Mouse (Mus musculus) hindlimb bud, embryonic 11.5 days (tissue): ENCODE data around the gene 1700025G04Rik.

Experiments
- DNase-seq: peaks from one replicate; pipeline ENCODE4 v3.0.0-alpha.2; 2012; ENCODE audit warnings: low read depth, low spot score; ENCODE audit errors: extremely low spot score

1700025G04Rik gene

DNA sequence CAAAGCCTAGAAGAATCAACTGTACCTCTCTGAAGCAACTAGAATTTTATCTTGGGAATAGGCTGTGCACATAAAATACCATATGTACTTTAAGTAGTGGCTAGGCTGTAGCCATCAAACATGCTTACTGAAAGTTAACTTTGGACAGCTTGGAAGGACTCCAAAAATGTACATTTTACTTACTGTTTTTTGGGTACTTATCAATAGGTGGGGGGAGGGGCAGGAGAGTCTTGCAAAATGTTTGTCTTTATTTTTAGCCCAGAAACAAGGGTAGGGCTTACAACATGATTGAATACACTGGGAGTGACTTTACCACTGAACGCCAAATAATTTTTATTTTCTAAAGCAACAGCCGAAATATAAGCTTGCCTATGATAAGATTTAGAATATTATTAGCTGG, 118.3 kb downstream of the 1700025G04Rik start:
- DNase-seq = no peak

DNA sequence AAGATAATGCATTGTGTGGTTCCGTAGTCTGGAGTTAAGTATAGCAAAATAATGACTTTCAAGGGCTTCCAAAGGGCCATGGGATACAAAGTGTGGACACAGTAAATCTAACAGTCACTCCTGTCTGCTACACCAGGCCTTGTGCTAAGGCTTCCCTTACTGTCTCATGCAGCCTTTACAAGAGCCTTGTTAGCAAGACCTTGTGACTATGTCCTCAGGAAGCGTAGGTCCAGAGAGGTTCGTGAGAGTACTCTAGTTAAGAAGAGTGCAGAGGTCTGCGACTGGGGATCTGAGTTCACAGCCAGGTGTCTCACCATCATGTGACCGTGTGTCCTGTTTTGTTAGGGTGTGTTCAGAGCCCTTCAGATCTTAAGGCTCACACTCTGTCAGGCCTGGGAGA, 121.8 kb downstream of the 1700025G04Rik start:
- DNase-seq = no peak

- no peak for DNase-seq
These were observed 125.1 kb downstream of the 1700025G04Rik start for GRCm38 (mm10) chr1:151964811-151965210.

- no peak for DNase-seq
These were observed 126.7 kb downstream of the 1700025G04Rik start for GRCm38 (mm10) chr1:151963248-151963647.

GRCm38 (mm10) chr1:151962078-151962477, 127.8 kb downstream of the 1700025G04Rik start:
- DNase-seq = no peak

DNA sequence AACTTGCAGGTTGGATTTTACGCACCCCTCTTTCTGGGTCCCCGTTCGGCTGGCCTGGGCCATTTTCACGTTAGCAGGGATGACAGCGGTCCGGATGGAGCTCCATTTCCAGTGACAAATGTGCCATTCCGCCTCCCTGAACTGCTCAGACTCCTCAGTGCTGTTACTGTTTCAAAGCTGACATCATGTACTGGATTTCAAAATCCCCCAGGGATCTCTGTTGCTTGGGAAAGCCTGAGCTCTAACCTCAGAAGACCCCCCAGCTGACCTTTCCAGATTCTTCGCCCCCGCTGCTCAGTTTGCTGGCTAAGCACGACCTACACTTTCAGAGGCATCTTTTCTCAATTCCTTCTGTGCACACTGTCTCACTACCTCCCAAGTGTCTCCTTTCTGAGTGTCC, 128.7 kb downstream of the 1700025G04Rik start:
- no peak for DNase-seq

DNA sequence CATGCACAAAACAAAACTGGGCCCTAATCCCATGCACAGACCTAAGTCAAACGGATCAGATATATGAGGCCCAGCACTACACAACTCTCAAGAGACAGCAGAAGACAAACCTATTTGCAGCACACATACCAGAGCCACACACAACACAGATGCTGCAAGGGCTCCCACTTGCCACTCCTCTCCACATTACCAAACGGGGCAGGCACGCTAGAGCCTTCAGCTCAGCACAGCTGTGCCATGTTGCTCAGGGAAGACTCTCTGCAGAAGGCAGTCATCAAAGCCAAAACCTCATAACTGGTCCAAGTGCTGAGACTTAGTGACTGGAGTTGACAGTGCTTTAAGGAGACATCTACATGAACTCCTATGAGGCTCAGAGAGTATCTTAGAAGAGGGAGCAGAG, 130.9 kb downstream of the 1700025G04Rik start:
- DNase-seq = no peak

GRCm38 (mm10) chr1:151958442-151958841, 131.5 kb downstream of the 1700025G04Rik start:
- no peak for DNase-seq

DNA sequence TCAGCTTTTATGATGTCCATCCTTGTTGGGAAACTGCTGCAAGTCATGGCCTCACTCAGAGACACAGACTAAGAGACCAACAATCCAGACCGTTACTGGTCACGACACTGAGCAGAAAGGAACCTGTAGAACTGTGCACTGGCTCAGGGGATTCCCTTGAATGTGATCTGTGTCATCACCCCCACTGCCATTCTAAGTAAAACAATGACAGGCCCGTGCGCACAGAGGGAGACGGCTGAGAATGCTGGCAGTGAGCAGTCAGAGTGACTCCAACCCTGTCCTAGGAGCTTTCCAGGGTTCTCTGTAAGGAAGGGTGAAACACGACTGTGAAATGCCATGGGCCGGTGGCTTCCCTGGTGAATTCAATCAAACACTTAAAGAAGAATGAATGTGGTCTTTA, 132.3 kb downstream of the 1700025G04Rik start:
- no peak for DNase-seq

DNA sequence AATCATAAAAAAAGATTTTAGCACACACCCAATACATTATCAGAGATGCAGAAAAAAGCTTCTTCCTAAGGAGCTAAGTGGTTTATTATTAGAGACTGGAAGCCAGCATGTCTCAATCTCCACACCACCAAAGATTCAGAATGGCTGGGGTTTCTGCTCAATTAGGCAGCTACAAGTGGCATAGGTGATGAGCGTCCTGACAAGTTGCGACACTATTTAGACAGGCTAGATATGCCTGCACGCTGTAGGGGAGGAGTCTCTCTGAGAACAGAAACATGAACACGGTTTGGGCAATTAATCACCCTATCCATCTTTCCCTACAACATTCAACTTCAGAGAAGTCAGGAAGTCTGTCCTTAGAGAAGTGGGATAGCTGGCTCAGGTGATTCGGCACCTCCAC, 134.1 kb downstream of the 1700025G04Rik start:
- DNase-seq = no peak

- no peak for DNase-seq
These were observed 136.4 kb downstream of the 1700025G04Rik start for GRCm38 (mm10) chr1:151953563-151953962.

- DNase-seq = no peak
These were observed 141.9 kb downstream of the 1700025G04Rik start for GRCm38 (mm10) chr1:151948065-151948464.

- DNase-seq = no peak
These were observed 142.4 kb downstream of the 1700025G04Rik start for GRCm38 (mm10) chr1:151947571-151947970.

DNA sequence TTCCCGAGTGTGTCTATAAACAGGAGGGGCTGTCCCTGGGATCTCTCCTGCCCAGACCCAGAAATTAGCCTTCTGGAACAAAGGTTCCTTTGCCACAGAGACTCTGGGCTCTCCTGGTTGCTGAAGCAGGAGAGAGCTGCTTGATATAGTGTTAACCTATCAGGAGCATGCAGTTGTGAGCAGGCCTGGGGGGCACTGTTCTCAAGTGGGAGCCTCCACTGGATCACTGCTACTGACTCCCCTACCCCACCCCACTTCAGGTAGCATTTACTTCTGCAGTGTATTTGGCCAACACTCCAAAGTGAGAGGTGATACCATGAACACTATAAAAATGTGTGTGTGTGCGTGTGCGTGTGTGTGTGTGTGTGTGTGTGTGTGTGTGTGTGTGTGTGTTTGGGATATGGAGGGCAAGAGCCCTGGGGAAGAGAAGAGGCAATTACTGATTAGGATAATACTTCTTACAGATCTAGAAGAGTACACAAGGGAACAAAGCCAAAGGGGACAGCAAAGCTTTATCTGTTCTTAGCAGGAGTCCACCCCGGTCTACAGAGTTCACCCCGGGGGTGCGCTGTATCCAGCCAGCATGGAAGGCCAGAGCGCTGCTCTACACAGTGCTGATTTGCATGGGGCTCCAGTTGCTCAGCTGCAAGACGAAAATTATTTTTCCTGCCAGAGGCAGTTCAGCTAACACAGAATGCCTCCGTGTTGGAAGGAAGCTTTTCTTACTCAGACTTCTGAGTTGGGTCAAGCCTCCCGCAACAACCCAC, 145.3 kb downstream of the 1700025G04Rik start:
- no peak for DNase-seq

DNA sequence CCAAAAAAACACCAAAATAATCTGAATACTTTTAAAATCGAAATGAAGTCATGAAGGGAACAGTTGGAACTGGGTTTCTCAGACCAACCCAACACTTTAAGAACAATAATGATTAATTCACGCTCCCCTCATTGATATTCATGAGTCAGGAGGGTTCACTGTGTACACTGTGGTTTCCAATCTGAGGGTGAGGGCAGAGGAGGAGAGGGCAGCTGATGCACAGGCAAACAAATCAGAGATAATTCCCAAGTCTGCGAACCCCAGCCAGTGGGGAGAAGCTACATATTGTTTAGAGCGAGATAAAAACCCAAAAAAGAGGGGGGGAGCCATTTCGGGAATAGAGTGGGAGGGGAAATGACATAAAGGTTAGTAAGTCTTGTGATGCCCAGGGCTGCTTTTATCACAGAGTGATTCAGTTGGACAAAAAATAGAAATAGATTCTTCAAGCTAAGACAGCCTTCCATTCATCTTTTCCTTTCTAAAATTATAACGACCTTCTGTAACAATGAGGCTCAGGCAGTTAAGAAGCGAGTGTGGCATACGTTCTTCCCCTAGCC, 146.2 kb downstream of the 1700025G04Rik start:
- DNase-seq = no peak

GRCm38 (mm10) chr1:151942972-151943654, 146.8 kb downstream of the 1700025G04Rik start:
- DNase-seq = no peak

- DNase-seq = no peak
These were observed 149.9 kb downstream of the 1700025G04Rik start for GRCm38 (mm10) chr1:151939987-151940386.

- no peak for DNase-seq
These were observed 150.4 kb downstream of the 1700025G04Rik start for GRCm38 (mm10) chr1:151939510-151939909.

- no peak for DNase-seq
These were observed 156.3 kb downstream of the 1700025G04Rik start for GRCm38 (mm10) chr1:151933605-151934004.

GRCm38 (mm10) chr1:151926826-151927225, 163.1 kb downstream of the 1700025G04Rik start:
- no peak for DNase-seq

DNA sequence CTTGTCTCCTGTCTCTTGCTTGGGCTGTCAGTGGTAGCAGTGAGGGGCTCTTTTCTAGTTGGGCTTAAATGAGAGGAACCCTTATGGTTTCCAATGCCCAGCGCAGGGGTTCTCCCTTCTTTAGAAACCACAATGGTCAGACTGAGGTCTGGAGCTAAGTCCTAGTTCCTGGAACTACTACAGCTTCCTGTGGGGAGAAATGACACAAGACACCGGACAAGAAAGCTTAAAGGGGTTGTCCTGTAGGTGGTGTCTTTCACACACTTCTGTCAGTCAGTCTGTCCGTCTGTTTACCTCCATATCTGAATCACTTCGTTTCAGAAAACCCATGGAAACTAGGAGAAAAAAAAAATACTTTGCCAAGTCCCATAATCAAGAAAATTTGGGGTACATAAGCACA, 163.8 kb downstream of the 1700025G04Rik start:
- DNase-seq = no peak

GRCm38 (mm10) chr1:151925738-151926137, 164.2 kb downstream of the 1700025G04Rik start:
- no peak for DNase-seq
